Mouse (Mus musculus) testis, adult 2 months (tissue): ENCODE measurements around the gene Adnp.

Experiments
- CTCF ChIP-seq: fragments of 200-500 bp; IDR thresholded peaks from 2 replicates; pipeline ENCODE4 v1.5.1; 2012; ENCODE audit warnings: low read depth, mild to moderate bottlenecking, inconsistent platforms, low read length, moderate library complexity; ENCODE audit not compliant: control insufficient read depth, insufficient read depth, insufficient replicate concordance
- POLR2A ChIP-seq: fragments of 200-500 bp; IDR thresholded peaks from 2 replicates; pipeline ENCODE4 v1.6.1; 2012; ENCODE audit warnings: low read depth, mild to moderate bottlenecking, inconsistent platforms, low read length, moderate library complexity; ENCODE audit not compliant: control insufficient read depth

DNA sequence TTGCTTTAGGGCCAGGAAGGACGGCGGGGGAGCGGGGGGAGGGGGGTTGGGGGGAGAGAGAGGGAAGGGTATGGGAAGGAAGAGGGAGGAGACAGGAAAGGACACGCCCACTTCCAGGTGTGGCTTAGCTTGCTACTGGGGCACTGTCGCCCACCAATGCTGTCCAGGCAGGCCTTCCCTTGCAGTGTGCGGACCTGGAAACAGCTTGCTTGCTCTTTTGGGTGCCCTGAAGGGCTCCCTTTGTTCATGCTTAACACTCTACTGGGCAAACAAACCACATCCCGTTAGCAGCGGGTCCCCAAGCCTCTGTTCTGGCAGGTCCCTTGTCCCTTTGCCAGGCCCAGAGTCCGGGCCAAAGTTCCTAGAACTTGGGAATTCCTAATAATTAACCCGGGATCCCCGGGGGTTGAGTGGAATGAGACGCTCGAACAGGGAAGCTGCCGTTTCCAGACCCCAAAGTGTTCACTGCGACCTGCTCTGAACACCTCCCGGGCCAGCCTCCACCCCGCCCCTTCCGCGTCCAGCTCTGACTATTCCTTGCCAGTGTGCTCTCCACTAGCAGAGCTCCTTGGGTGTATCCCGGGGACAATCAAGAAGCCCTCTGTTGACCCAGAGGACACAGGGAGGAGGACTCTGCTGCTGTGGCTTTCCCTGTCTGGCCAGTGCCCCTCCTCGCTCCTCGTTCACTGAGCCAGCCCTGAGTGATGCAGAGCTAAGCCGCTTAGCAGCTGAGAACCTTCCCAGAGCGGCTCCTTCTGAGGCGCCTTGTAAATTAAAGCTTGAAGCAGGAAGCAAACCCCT, 47.8 kb downstream of the Adnp start:
- no peak for TF ChIP-seq CTCF
- no peak for TF ChIP-seq POLR2A
